Mouse (Mus musculus): ENCODE measurements around the gene Ripor2. TPM values are rescaled to one million over a fixed set of nuclear protein-coding genes. Genes with fewer than 3 reads are reported as not detected.

Gene Ripor2
- total and polyA plus RNA-seq, 3 experiments, result 8.6 to 10.9 (median 9.3) TPM

DNA sequence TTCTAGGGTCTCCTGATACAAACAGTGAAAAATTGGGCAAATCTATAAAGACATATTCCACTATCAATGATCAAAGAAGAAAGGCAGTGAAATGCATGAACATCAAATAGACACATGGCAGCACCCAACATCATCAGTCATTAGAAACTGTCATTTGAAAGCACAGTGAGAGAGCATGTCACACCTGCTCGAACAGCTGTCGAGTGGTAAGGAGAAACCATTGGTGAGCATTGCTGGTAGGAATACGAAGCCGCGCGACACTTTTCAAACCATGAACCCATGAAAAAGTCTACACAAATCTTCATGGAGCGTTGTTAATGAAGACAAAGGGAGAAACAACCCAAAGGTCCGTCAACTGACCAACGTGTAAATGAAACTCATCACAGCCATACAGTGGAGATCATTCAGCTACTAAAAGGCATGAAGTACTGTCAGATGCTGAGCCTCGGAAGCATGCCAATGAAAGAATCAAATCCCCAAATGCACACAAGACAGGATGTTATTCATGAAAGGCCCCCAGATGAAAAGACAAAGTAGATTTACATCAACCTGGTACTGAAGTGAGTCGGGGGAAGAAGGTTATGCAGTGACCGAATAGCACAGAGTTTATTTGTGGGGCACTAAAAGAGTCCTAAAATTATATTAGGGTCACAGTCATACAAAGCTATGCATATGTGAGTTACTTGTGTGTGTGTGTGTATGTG, 5.4 kb downstream of the Ripor2 start:
- no peaks in the 10 kb centered on the region for H3K79me2 ChIP-seq (replicated peaks; ENCODE audit: control insufficient read depth, extremely low read depth, insufficient read depth, poor library complexity, severe bottlenecking)
- H3K36me3 ChIP-seq (replicated peaks in 1 of 2; ENCODE audit: control insufficient read depth in 1 of 2, insufficient read depth in 1 of 2, low read length in 1 of 2), result peaks cover 3 to 42% of the 10 kb centered on the region in 2 experiments
- in situ Hi-C loops (cut with MboI; ENCODE audit: low pct_ligation_motif_present, low pct_unique_long_range_greater_than_20kb, low sequenced_read_pairs) (no loop called here), dilution Hi-C loops (cut with MboI; ENCODE audit: extremely low pct_ligation_motif_present, extremely low pct_unique_long_range_greater_than_20kb, low sequenced_read_pairs) (no loop called here)
- no peak overlapping the region for H3K4me3 ChIP-seq (replicated peaks in 1 of 3; ENCODE audit: low read depth in 2 of 3, low read length in 2 of 3, poor library complexity in 1 of 3)
- TF ChIP-seq RAD21 (IDR thresholded peaks at IDR 0.05; ENCODE audit: low read depth, low read length) (no peak), JUN (IDR thresholded peaks at IDR 0.05; ENCODE audit: insufficient read depth, low read depth, low read length) (no peak), CHD1 (IDR thresholded peaks at IDR 0.05; ENCODE audit: low read depth, low read length) (no peak), RCOR1 (conservative IDR thresholded peaks at IDR 0.05; ENCODE audit: low read depth, low read length) (no peak), POLR2A (IDR thresholded peaks at IDR 0.05; ENCODE audit: low read depth, low read length) (no peak), SIN3A (IDR thresholded peaks at IDR 0.05; ENCODE audit: low read length) (no peak), ZMIZ1 (IDR thresholded peaks at IDR 0.05; ENCODE audit: low read depth, low read length) (no peak)
- H3K4me2 ChIP-seq (ENCODE audit: insufficient read depth, low read depth, poor library complexity, severe bottlenecking), result no peak overlapping the region
- no peak overlapping the region for H3K9ac ChIP-seq (ENCODE audit: insufficient read depth, low read depth)
- no peak overlapping the region for H3K27ac ChIP-seq (ENCODE audit: insufficient read depth, low read depth)
- DNase-seq (ENCODE audit: extremely low read depth), result no peak
- no peaks in the 10 kb centered on the region for H3K27me3 ChIP-seq (replicated peaks)
- H3K9me3 ChIP-seq (replicated peaks; ENCODE audit: low read length), result no peaks in the 10 kb centered on the region
- H3K4me1 ChIP-seq (ENCODE audit: control insufficient read depth in 1 of 2, insufficient read depth in 2 of 2), result peaks cover 0 to 28% of the 10 kb centered on the region in 2 experiments; a peak in 2 of 4 replicates

GRCm38 (mm10) chr13:24588603-24589002, 6.6 kb downstream of the Ripor2 start:
- Histone ChIP-seq H3K9me3 (replicated peaks; ENCODE audit: low read length) (no peaks in the 10 kb centered on the region), H3K36me3 (replicated peaks in 1 of 2; ENCODE audit: control insufficient read depth in 1 of 2, insufficient read depth in 1 of 2, low read length in 1 of 2) (peaks cover 3 to 37% of the 10 kb centered on the region in 2 experiments), H3K4me1 (ENCODE audit: control insufficient read depth in 1 of 2, insufficient read depth in 2 of 2) (peaks cover 0 to 23% of the 10 kb centered on the region in 2 experiments; a peak in 2 of 4 replicates), H3K9ac (ENCODE audit: insufficient read depth, low read depth) (no peak overlapping the region), H3K4me2 (ENCODE audit: insufficient read depth, low read depth, poor library complexity, severe bottlenecking) (no peak overlapping the region), H3K27ac (ENCODE audit: insufficient read depth, low read depth) (no peak overlapping the region), H3K27me3 (replicated peaks) (no peaks in the 10 kb centered on the region), H3K79me2 (replicated peaks; ENCODE audit: control insufficient read depth, extremely low read depth, insufficient read depth, poor library complexity, severe bottlenecking) (no peaks in the 10 kb centered on the region), H3K4me3 (replicated peaks in 1 of 3; ENCODE audit: low read depth in 2 of 3, low read length in 2 of 3, poor library complexity in 1 of 3) (no peak overlapping the region)
- TF ChIP-seq JUND (conservative IDR thresholded peaks at IDR 0.05; ENCODE audit: low read depth, low read length), result no peak
- TF ChIP-seq MYC (IDR thresholded peaks at IDR 0.05; ENCODE audit: low read depth, low read length), result no peak
- no peak for TF ChIP-seq ZMIZ1 (IDR thresholded peaks at IDR 0.05; ENCODE audit: low read depth, low read length)
- no peak for TF ChIP-seq CHD1 (IDR thresholded peaks at IDR 0.05; ENCODE audit: low read depth, low read length)
- TF ChIP-seq SMC3 (IDR thresholded peaks at IDR 0.05; ENCODE audit: low read depth, low read length), result no peak
- TF ChIP-seq CTCF (conservative IDR thresholded peaks at IDR 0.05 in 1 of 2, IDR thresholded peaks at IDR 0.05 in 1 of 2; ENCODE audit: low read depth in 2 of 2, low read length in 2 of 2), result no peak
- TF ChIP-seq ZKSCAN1 (IDR thresholded peaks at IDR 0.05; ENCODE audit: borderline replicate concordance, low read depth, low read length), result no peak
- TF ChIP-seq UBTF (IDR thresholded peaks at IDR 0.05; ENCODE audit: low read depth, low read length), result no peak
- DNase-seq (ENCODE audit: extremely low read depth), result no peak
- dilution Hi-C loops (cut with MboI; ENCODE audit: extremely low pct_ligation_motif_present, extremely low pct_unique_long_range_greater_than_20kb, low sequenced_read_pairs), result no loop called here
- in situ Hi-C loops (cut with MboI; ENCODE audit: low pct_ligation_motif_present, low pct_unique_long_range_greater_than_20kb, low sequenced_read_pairs), result no loop called here

GRCm38 (mm10) chr13:24591737-24592136, 9.7 kb downstream of the Ripor2 start:
- Histone ChIP-seq H3K36me3 (replicated peaks in 1 of 2; ENCODE audit: control insufficient read depth in 1 of 2, insufficient read depth in 1 of 2, low read length in 1 of 2) (peaks cover 3 to 40% of the 10 kb centered on the region in 2 experiments), H3K27me3 (replicated peaks) (no peaks in the 10 kb centered on the region), H3K27ac (ENCODE audit: insufficient read depth, low read depth) (no peak overlapping the region), H3K9me3 (replicated peaks; ENCODE audit: low read length) (peaks cover 6% of the 10 kb centered on the region), H3K4me1 (ENCODE audit: control insufficient read depth in 1 of 2, insufficient read depth in 2 of 2) (peaks cover 0 to 11% of the 10 kb centered on the region in 2 experiments; a peak in 2 of 4 replicates), H3K4me3 (replicated peaks in 1 of 3; ENCODE audit: low read depth in 2 of 3, low read length in 2 of 3, poor library complexity in 1 of 3) (no peak overlapping the region), H3K79me2 (replicated peaks; ENCODE audit: control insufficient read depth, extremely low read depth, insufficient read depth, poor library complexity, severe bottlenecking) (no peaks in the 10 kb centered on the region), H3K9ac (ENCODE audit: insufficient read depth, low read depth) (no peak overlapping the region), H3K4me2 (ENCODE audit: insufficient read depth, low read depth, poor library complexity, severe bottlenecking) (no peak overlapping the region)
- in situ Hi-C loops (cut with MboI; ENCODE audit: low pct_ligation_motif_present, low pct_unique_long_range_greater_than_20kb, low sequenced_read_pairs), result no loop called here
- no peak for DNase-seq (ENCODE audit: extremely low read depth)
- dilution Hi-C loops (cut with MboI; ENCODE audit: extremely low pct_ligation_motif_present, extremely low pct_unique_long_range_greater_than_20kb, low sequenced_read_pairs), result no loop called here
- TF ChIP-seq MAX (IDR thresholded peaks at IDR 0.05; ENCODE audit: low read length), result no peak
- no peak for TF ChIP-seq ZKSCAN1 (IDR thresholded peaks at IDR 0.05; ENCODE audit: borderline replicate concordance, low read depth, low read length)
- no peak for TF ChIP-seq PAX5 (IDR thresholded peaks at IDR 0.05; ENCODE audit: low read length)
- no peak for TF ChIP-seq GABPA (IDR thresholded peaks at IDR 0.05; ENCODE audit: insufficient replicate concordance, low read depth, low read length)
- TF ChIP-seq MYC (IDR thresholded peaks at IDR 0.05; ENCODE audit: low read depth, low read length), result no peak
- TF ChIP-seq ETS1 (conservative IDR thresholded peaks at IDR 0.05; ENCODE audit: low read depth, low read length), result no peak
- no peak for TF ChIP-seq UBTF (IDR thresholded peaks at IDR 0.05; ENCODE audit: low read depth, low read length)
- no peak for TF ChIP-seq MXI1 (IDR thresholded peaks at IDR 0.05; ENCODE audit: low read depth, low read length)
- no peak for TF ChIP-seq RAD21 (IDR thresholded peaks at IDR 0.05; ENCODE audit: low read depth, low read length)
- no peak for TF ChIP-seq EP300 (IDR thresholded peaks at IDR 0.05; ENCODE audit: low read length)
- no peak for TF ChIP-seq JUN (IDR thresholded peaks at IDR 0.05; ENCODE audit: insufficient read depth, low read depth, low read length)
- no peak for TF ChIP-seq POLR2AphosphoS2 (IDR thresholded peaks at IDR 0.05; ENCODE audit: low read depth, low read length)
- TF ChIP-seq CTCF (conservative IDR thresholded peaks at IDR 0.05 in 1 of 2, IDR thresholded peaks at IDR 0.05 in 1 of 2; ENCODE audit: low read depth in 2 of 2, low read length in 2 of 2), result no peak
- TF ChIP-seq SMC3 (IDR thresholded peaks at IDR 0.05; ENCODE audit: low read depth, low read length), result no peak
- TF ChIP-seq E2F4 (IDR thresholded peaks at IDR 0.05; ENCODE audit: insufficient replicate concordance, low read depth, low read length), result no peak
- no peak for TF ChIP-seq USF1 (IDR thresholded peaks at IDR 0.05; ENCODE audit: low read depth, low read length)
- TF ChIP-seq CHD1 (IDR thresholded peaks at IDR 0.05; ENCODE audit: low read depth, low read length), result no peak
- TF ChIP-seq BHLHE40 (IDR thresholded peaks at IDR 0.05; ENCODE audit: low read depth, low read length), result no peak
- TF ChIP-seq CHD2 (IDR thresholded peaks at IDR 0.05; ENCODE audit: low read length), result no peak
